Mouse (Mus musculus) retina, adult 2 months (tissue): ENCODE data around the gene Chmp2a.

ENCODE experiments used
- DNase-seq: peaks from one replicate; pipeline ENCODE4 v3.0.0-alpha.2; 2012; ENCODE audit warnings: low read depth, low spot score

Chmp2a gene

GRCm38 (mm10) chr7:13003380-13003779 is 31.2 kb downstream of the Chmp2a start:
- DNase-seq = no peak

DNA sequence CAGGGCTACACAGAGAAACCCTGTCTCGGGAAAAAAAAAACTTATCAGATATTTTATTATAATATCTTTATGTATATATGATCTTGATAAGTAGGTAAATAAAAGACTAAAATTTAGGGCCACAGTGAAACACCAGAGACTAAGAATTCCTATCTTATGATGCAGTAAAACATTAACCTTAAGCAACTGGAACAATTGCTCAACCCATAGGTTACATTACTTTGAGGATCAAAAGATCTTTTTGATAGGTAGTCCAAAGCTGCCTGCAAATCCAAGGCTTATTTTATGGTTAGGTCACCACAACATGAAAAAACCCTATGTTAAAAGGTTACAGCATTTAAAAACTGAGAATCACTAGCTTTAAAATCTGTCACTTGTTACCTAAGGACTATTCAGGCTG is 33.0 kb downstream of the Chmp2a start:
- DNase-seq = no peak

DNA sequence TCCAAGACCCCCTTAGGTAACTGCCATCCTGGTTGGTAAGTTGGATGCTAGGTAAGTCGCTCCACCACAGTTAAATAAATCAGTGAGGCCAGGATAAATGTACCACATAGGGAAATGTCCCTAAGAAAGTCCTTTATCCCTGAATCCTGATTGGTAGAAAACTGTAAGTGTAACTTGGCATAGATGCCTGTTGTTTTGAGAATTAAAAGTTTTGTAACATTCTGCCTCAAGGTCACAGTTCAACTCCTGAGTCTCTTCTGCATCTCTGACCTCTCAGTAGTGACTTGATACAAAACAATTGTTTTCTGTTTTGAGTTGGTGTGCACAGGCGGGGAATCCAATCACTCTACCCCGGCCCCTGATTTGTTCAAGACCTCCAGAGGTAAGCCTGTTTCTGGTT is 35.8 kb downstream of the Chmp2a start, which contains the start of gene Trim28:
Gene Trim28 (plus strand): TSS at position 264 of the 400 bp plus-strand sequence.
- DNase-seq = no peak

- no peak for DNase-seq
Measured at GRCm38 (mm10) chr7:12998053-12998452, 36.6 kb downstream of the Chmp2a start, which contains the start of gene Slc27a5. Slc27a5 (minus strand) TSS chr7:12998192.

GRCm38 (mm10) chr7:12997230-12997629 is 37.4 kb downstream of the Chmp2a start:
- DNase-seq = no peak

- no peak for DNase-seq
Measured at GRCm38 (mm10) chr7:12995862-12996261, 38.7 kb downstream of the Chmp2a start.

- DNase-seq = no peak
Measured at GRCm38 (mm10) chr7:12993148-12993547, 41.5 kb downstream of the Chmp2a start.

- no peak for DNase-seq
Measured at GRCm38 (mm10) chr7:12992222-12992621, 42.4 kb downstream of the Chmp2a start.

- no peak for DNase-seq
Measured at GRCm38 (mm10) chr7:12987409-12988189, 47.0 kb downstream of the Chmp2a start.

- DNase-seq = no peak
Measured at GRCm38 (mm10) chr7:12986906-12987305, 47.7 kb downstream of the Chmp2a start.

DNA sequence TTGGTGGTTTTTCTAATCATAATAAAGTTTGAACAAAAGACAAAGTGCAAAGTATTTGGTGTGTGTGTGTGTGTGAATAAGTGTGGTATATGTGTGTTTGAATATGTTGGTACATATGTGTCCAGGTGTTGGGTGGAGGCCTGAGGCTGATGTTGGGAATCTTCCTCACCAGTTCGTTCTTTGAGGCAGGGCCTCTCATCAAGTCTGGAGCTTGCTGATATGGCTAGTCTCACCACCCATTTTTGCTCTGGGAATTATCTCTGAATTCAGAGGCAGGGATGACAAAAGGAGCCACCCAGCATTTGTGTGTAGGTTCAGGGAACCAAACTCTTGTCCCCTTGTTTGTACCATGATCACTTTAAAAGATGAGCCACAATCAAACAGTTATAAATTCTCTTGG is 48.9 kb downstream of the Chmp2a start:
- DNase-seq = no peak
